Mouse (Mus musculus): ENCODE results near the gene Ltbp1. TPM values are rescaled to one million over a fixed set of nuclear protein-coding genes. Genes with fewer than 3 reads are reported as not detected.

The Ltbp1 gene
- total and polyA plus RNA-seq, 3 experiments, result 0.01 to 0.04 TPM; not detected in 1

- Histone ChIP-seq H3K9me3 (replicated peaks; ENCODE audit: insufficient read depth, low read length) (no peaks in the 10 kb centered on the region), H3K79me2 (ENCODE audit: control insufficient read depth, insufficient read depth, low read length, poor library complexity) (no peaks in the 10 kb centered on the region), H3K27ac (ENCODE audit: control insufficient read depth, low read depth, low read length) (no peak overlapping the region), H3K4me1 (ENCODE audit: control insufficient read depth in 1 of 2, insufficient read depth in 2 of 2, low read length in 2 of 2) (no peaks in the 10 kb centered on the region), H3K9ac (ENCODE audit: control insufficient read depth, low read depth, low read length, poor library complexity, severe bottlenecking) (no peak overlapping the region), H3K36me3 (ENCODE audit: control insufficient read depth in 1 of 2, insufficient read depth in 2 of 2, low read length in 2 of 2) (no peaks in the 10 kb centered on the region; a peak in 2 of 4 replicates), H3K4me3 (ENCODE audit: control insufficient read depth in 1 of 2, insufficient read depth in 1 of 2, low read depth in 2 of 2, low read length in 2 of 2) (no peak overlapping the region), H3K27me3 (ENCODE audit: control insufficient read depth in 1 of 2, insufficient read depth in 2 of 2, low read length in 2 of 2) (peaks cover 0 to 4% of the 10 kb centered on the region in 2 experiments; a peak in 2 of 4 replicates)
- DNase-seq (ENCODE audit: low read depth, low spot score), result no peak
- no peak for TF ChIP-seq KAT2A (conservative IDR thresholded peaks at IDR 0.05; ENCODE audit: low read depth, low read length)
- TF ChIP-seq MYB (IDR thresholded peaks at IDR 0.05; ENCODE audit: low read depth, low read length), result no peak
- TF ChIP-seq NELFE (IDR thresholded peaks at IDR 0.05; ENCODE audit: low read depth, low read length), result no peak
- no peak for TF ChIP-seq USF2 (IDR thresholded peaks at IDR 0.05; ENCODE audit: borderline replicate concordance in 1 of 2, insufficient read depth in 1 of 2, low read depth in 1 of 2, low read length in 2 of 2)
- no peak for TF ChIP-seq MAX (IDR thresholded peaks at IDR 0.05; ENCODE audit: low read length)
- no peak for TF ChIP-seq EP300 (IDR thresholded peaks at IDR 0.05; ENCODE audit: low read depth in 1 of 2, low read length in 2 of 2)
- no peak for TF ChIP-seq TBP (IDR thresholded peaks at IDR 0.05; ENCODE audit: low read depth, low read length)
- peak in 1 of 3 experiments; percentile 10; a peak in 1 of 6 replicates for TF ChIP-seq CTCF (IDR thresholded peaks at IDR 0.05 in 2 of 3, conservative IDR thresholded peaks at IDR 0.05 in 1 of 3; ENCODE audit: control insufficient read depth in 1 of 3, insufficient read depth in 1 of 3, low read depth in 2 of 3, low read length in 3 of 3, poor library complexity in 1 of 3, severe bottlenecking in 1 of 3)
- peak; percentile 5; the same call in 1 of the 2 replicates for TF ChIP-seq RAD21 (IDR thresholded peaks at IDR 0.05; ENCODE audit: low read depth, low read length)
- no peak for TF ChIP-seq MXI1 (IDR thresholded peaks at IDR 0.05; ENCODE audit: low read depth, low read length)
- no peak for TF ChIP-seq ZC3H11A (IDR thresholded peaks at IDR 0.05; ENCODE audit: low read depth, low read length)
Measured at GRCm38 (mm10) chr17:75118896-75119295, 113.5 kb downstream of the Ltbp1 start.

DNA sequence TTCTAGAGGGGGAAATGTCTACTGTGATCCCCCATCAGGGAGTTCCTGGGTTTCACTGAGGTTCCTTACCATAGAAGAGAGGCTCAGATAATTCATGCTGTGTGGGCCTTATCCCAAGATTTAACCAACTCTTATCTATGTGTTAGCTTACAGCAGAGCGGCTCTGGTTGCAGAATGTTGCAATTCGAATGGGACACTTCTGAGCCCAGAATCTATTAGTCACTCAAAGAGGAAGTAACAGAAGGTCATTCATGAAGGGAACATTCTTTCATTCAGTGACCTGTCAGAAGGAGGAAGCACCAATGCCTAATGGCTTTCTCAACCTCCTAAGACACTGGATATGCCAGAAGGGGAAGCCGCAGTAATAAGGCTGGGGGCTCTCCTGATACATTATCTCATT, 114.1 kb downstream of the Ltbp1 start:
- no peak overlapping the region for H3K27ac ChIP-seq (ENCODE audit: control insufficient read depth, low read depth, low read length)
- H3K9me3 ChIP-seq (replicated peaks; ENCODE audit: insufficient read depth, low read length), result no peaks in the 10 kb centered on the region
- H3K27me3 ChIP-seq (ENCODE audit: control insufficient read depth in 1 of 2, insufficient read depth in 2 of 2, low read length in 2 of 2), result peaks cover 0 to 4% of the 10 kb centered on the region in 2 experiments; a peak in 2 of 4 replicates
- H3K4me1 ChIP-seq (ENCODE audit: control insufficient read depth in 1 of 2, insufficient read depth in 2 of 2, low read length in 2 of 2), result no peaks in the 10 kb centered on the region
- TF ChIP-seq MEF2A (IDR thresholded peaks at IDR 0.05; ENCODE audit: extremely low read depth, insufficient replicate concordance, low read depth, low read length, poor library complexity, severe bottlenecking) (no peak), EP300 (IDR thresholded peaks at IDR 0.05; ENCODE audit: low read depth in 1 of 2, low read length in 2 of 2) (peak; percentile 16 to 26; a peak in 1 of 4 replicates), TAL1 (IDR thresholded peaks at IDR 0.05; ENCODE audit: low read length) (no peak), BHLHE40 (IDR thresholded peaks at IDR 0.05; ENCODE audit: borderline replicate concordance, low read depth, low read length) (no peak), RCOR1 (IDR thresholded peaks at IDR 0.05; ENCODE audit: low read depth, low read length) (peak; percentile 56; the same call in 1 of the 2 replicates)
- peak; percentile 56 for DNase-seq (ENCODE audit: low read depth, low spot score)
- H3K4me3 ChIP-seq (ENCODE audit: control insufficient read depth in 1 of 2, insufficient read depth in 1 of 2, low read depth in 2 of 2, low read length in 2 of 2), result no peak overlapping the region
- no peaks in the 10 kb centered on the region for H3K79me2 ChIP-seq (ENCODE audit: control insufficient read depth, insufficient read depth, low read length, poor library complexity)
- H3K9ac ChIP-seq (ENCODE audit: control insufficient read depth, low read depth, low read length, poor library complexity, severe bottlenecking), result no peak overlapping the region
- no peaks in the 10 kb centered on the region; a peak in 2 of 4 replicates for H3K36me3 ChIP-seq (ENCODE audit: control insufficient read depth in 1 of 2, insufficient read depth in 2 of 2, low read length in 2 of 2)

Data from MEL (cell line).